Mouse (Mus musculus): ENCODE results near the gene Olfr1111. TPM values are rescaled to one million over a fixed set of nuclear protein-coding genes. Genes with fewer than 3 reads are reported as not detected.
"Not testable (repeated sequence)": the region's sequence is repeated elsewhere in the genome, so short reads cannot be mapped to it uniquely, and the experiment has no call there.

Olfr1111 gene
- total RNA-seq (2014; fragmentation: Nextera tagmentation), result not detected in 2 replicates
- not detected in 2 replicates for total RNA-seq (2017)

DNA sequence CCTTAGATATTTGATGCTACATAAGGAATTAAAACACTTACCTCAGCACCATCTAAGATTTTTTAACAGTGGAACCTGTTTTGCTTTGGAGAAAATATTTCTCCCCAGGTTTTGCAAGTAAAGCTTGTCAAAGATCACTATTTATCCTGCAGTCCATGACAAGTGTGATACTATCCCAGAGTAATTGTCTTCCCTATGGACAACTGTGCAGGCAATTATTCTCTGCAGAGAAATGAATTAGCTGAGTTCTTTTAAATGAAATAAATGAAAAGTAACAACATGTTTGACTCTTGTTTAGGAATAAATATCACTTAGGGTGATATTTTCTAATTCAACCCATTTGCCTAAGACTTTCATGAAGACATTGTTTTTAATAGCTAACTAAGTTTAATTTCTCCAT is at the start of gene Olfr1111:
Gene Olfr1111 (minus strand): TSS at position 101 of the 400 bp plus-strand sequence.
- ATAC-seq (replicated peaks; ENCODE audit: poor library complexity, severe bottlenecking), result no peak

DNA sequence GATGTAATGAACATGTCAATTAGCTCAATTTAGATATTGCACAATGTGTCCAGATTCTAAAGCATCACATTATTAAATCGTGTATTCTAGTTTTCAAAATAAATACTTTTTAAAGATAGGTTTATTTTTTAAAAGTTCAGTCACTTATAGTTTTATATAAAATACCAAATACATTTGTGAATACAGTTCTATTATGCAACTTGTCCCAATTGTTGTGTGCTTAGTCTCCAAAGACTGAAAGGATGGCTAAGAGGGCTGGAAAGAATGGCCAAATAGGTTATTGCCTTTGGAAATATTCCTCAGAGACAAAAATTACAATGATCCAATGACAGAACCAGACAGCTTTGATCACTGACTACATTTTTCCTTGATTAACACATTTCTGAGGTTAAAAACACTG is 35.1 kb upstream of the Olfr1111 start, which contains the start of gene Olfr1112:
Gene Olfr1112 (plus strand): TSS at position 301 of the 400 bp plus-strand sequence.
- no peak for ATAC-seq (replicated peaks; ENCODE audit: poor library complexity, severe bottlenecking)

DNA sequence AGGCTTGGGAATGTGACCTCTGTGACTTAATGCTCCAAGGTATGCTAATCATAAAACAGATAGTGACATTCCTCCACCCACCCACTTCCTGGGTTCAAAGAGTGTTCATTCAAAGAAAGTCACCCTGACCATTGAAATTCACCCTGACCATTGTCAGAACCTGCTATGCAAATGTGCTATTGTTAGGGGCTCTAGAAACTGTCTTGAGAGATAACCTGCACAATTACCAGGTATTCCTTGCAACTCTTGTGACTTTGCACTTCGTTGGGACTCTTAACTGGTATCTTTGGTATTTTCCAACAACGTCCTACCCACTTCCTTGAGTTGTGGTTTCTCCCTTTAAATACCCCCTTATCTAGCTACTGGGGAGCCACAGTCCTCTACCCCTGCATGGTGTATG is 15.3 kb upstream of the Olfr1111 start:
- not testable (repeated sequence) for ATAC-seq (replicated peaks; ENCODE audit: poor library complexity, severe bottlenecking)

DNA sequence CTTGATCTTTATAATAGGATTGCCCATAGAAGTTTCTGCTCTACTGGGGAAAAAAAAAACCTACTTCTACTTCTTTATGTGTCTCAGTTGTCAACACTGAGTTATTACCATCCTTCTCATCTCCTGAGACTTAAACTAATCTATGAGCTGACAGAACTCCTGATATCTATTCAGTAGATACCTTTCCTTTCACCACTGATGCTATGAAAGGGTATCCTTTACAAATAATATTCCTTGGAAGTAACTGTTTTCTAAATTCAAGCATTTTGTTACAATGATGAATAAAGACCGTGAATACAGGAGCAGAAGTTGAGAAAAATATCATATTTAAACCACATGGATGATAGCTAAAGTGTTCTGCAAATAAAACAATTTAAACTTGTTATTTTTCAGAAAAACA is 12.2 kb downstream of the Olfr1111 start, which contains the start of gene Olfr1110:
Gene Olfr1110 (minus strand): TSS at position 101 of the 400 bp plus-strand sequence.
- ATAC-seq (replicated peaks; ENCODE audit: poor library complexity, severe bottlenecking), result no peak

DNA sequence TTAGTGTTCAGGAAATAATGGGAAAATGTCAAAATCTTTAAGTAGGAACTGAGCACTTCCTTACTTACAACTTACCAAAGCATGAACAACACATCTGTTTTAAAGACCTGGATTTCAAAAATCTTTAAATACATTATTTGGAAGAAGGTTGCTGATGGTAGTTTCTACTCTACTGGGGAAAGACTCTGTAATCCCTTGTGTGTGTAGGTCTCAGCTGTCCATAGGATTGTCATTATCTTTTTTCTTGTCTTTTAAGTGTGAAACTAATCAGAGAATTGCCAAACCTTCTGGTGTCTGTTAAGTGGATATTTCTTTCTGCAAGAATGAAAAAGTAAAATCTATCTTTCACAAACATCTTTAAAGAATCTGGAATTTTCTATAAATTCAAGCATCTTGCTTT is 38.0 kb downstream of the Olfr1111 start, which contains the start of gene Olfr259:
Gene Olfr259 (minus strand): TSS at position 101 of the 400 bp plus-strand sequence.
- ATAC-seq (replicated peaks; ENCODE audit: poor library complexity, severe bottlenecking), result no peak

Other genes with a start within 250 kb of the Olfr1111 start
- gene Olfr1098, start 228.1 kb downstream of the Olfr1111 start, total RNA-seq (2014; fragmentation: Nextera tagmentation), result not detected in 2 replicates
- not detected in 2 replicates for gene Olfr1098, start 228.1 kb downstream of the Olfr1111 start, total RNA-seq (2017)
- gene Olfr1099, start 191.9 kb downstream of the Olfr1111 start, total RNA-seq (2014; fragmentation: Nextera tagmentation), result not detected in 2 replicates
- gene Olfr1099, start 191.9 kb downstream of the Olfr1111 start, total RNA-seq (2017), result not detected in 2 replicates
- gene Olfr1100, start 172.7 kb downstream of the Olfr1111 start, total RNA-seq (2014; fragmentation: Nextera tagmentation), result not detected in 2 replicates
- gene Olfr1100, start 172.7 kb downstream of the Olfr1111 start, total RNA-seq (2017), result not detected in 2 replicates
- not detected in 2 replicates for gene Olfr1101, start 161.4 kb downstream of the Olfr1111 start, total RNA-seq (2014; fragmentation: Nextera tagmentation)
- gene Olfr1101, start 161.4 kb downstream of the Olfr1111 start, total RNA-seq (2017), result not detected in 2 replicates
- not detected in 2 replicates for gene Olfr1102, start 154.2 kb downstream of the Olfr1111 start, total RNA-seq (2014; fragmentation: Nextera tagmentation)
- not detected in 2 replicates for gene Olfr1102, start 154.2 kb downstream of the Olfr1111 start, total RNA-seq (2017)
- not detected in 2 replicates for gene Olfr1104, start 125.5 kb downstream of the Olfr1111 start, total RNA-seq (2014; fragmentation: Nextera tagmentation)
- not detected in 2 replicates for gene Olfr1104, start 125.5 kb downstream of the Olfr1111 start, total RNA-seq (2017)
- not detected in 2 replicates for gene Olfr1105, start 116.1 kb downstream of the Olfr1111 start, total RNA-seq (2014; fragmentation: Nextera tagmentation)
- not detected in 2 replicates for gene Olfr1105, start 116.1 kb downstream of the Olfr1111 start, total RNA-seq (2017)
- not detected in 2 replicates for gene Olfr1106, start 100.4 kb downstream of the Olfr1111 start, total RNA-seq (2014; fragmentation: Nextera tagmentation)
- not detected in 2 replicates for gene Olfr1106, start 100.4 kb downstream of the Olfr1111 start, total RNA-seq (2017)
- gene Olfr1107, start 76.8 kb downstream of the Olfr1111 start, total RNA-seq (2014; fragmentation: Nextera tagmentation), result not detected in 2 replicates
- not detected in 2 replicates for gene Olfr1107, start 76.8 kb downstream of the Olfr1111 start, total RNA-seq (2017)
- gene Olfr1109, start 56.6 kb downstream of the Olfr1111 start, total RNA-seq (2014; fragmentation: Nextera tagmentation), result not detected in 2 replicates
- gene Olfr1109, start 56.6 kb downstream of the Olfr1111 start, total RNA-seq (2017), result not detected in 2 replicates
- not detected in 2 replicates for gene Olfr259, start 38.1 kb downstream of the Olfr1111 start, total RNA-seq (2014; fragmentation: Nextera tagmentation)
- not detected in 2 replicates for gene Olfr259, start 38.1 kb downstream of the Olfr1111 start, total RNA-seq (2017)
- not detected in 2 replicates for gene Olfr1110, start 12.3 kb downstream of the Olfr1111 start, total RNA-seq (2014; fragmentation: Nextera tagmentation)
- gene Olfr1110, start 12.3 kb downstream of the Olfr1111 start, total RNA-seq (2017), result not detected in 2 replicates
- not detected in 2 replicates for gene Olfr1112, start 35.2 kb upstream of the Olfr1111 start, total RNA-seq (2014; fragmentation: Nextera tagmentation)
- gene Olfr1112, start 35.2 kb upstream of the Olfr1111 start, total RNA-seq (2017), result not detected in 2 replicates
- gene Olfr1113, start 56.3 kb upstream of the Olfr1111 start, total RNA-seq (2014; fragmentation: Nextera tagmentation), result not detected in 2 replicates
- not detected in 2 replicates for gene Olfr1113, start 56.3 kb upstream of the Olfr1111 start, total RNA-seq (2017)
- gene Olfr1115, start 95.4 kb upstream of the Olfr1111 start, total RNA-seq (2014; fragmentation: Nextera tagmentation), result not detected in 2 replicates
- gene Olfr1115, start 95.4 kb upstream of the Olfr1111 start, total RNA-seq (2017), result not detected in 2 replicates
- gene Olfr1116, start 114.9 kb upstream of the Olfr1111 start, total RNA-seq (2014; fragmentation: Nextera tagmentation), result not detected in 2 replicates
- not detected in 2 replicates for gene Olfr1116, start 114.9 kb upstream of the Olfr1111 start, total RNA-seq (2017)
- not detected in 2 replicates for gene Olfr1118, start 155.0 kb upstream of the Olfr1111 start, total RNA-seq (2014; fragmentation: Nextera tagmentation)
- not detected in 2 replicates for gene Olfr1118, start 155.0 kb upstream of the Olfr1111 start, total RNA-seq (2017)
- gene Olfr1120, start 202.2 kb upstream of the Olfr1111 start, total RNA-seq (2014; fragmentation: Nextera tagmentation), result not detected in 2 replicates
- gene Olfr1120, start 202.2 kb upstream of the Olfr1111 start, total RNA-seq (2017), result not detected in 2 replicates
- gene Olfr1121, start 217.3 kb upstream of the Olfr1111 start, total RNA-seq (2014; fragmentation: Nextera tagmentation), result not detected in 2 replicates
- gene Olfr1121, start 217.3 kb upstream of the Olfr1111 start, total RNA-seq (2017), result not detected in 2 replicates
- not detected in 2 replicates for gene Olfr1122, start 233.2 kb upstream of the Olfr1111 start, total RNA-seq (2014; fragmentation: Nextera tagmentation)
- gene Olfr1122, start 233.2 kb upstream of the Olfr1111 start, total RNA-seq (2017), result not detected in 2 replicates